Comparison of ENCODE assay signal across 14 mouse cellular contexts in the genomic region with DNA sequence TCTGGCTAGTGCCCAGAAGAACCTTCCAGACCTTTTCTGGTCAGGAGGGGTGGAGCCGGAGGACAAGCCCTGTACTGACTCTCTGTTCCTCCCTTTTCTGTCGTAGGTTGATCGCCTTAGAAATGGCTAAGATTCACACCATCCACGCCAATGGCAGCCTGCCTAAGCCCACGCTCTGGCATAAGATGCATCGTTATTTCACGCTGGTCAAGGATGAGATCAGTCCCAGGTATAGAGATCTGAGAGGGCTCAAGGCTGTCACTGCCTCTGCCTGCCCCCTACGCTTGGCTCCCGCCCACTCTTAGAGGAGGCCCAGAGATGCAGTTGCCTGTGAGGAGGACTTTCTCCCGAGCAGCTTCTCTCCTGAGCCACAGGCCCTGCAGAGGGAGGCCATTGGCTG. TPM values are rescaled to one million over a fixed set of nuclear protein-coding genes. Genes with fewer than 3 reads are reported as not detected.
A peak's percentile ranks its signal among the peaks of the same experiment; 100 is the strongest.
DNase-seq lines count a peak whose midpoint lies in the region; ATAC-seq and TF ChIP-seq lines count a peak whose summit lies in the region.
"Had no signal": no experiment of that assay in that cellular context is flagged by ENCODE, and none has a peak within 500 bp of the region (broad histone marks: within the 10 kb centered on the region; RNA-seq: fewer than 3 reads in every experiment).

No protein-coding gene starts in this region.

- no peak overlapping the region for H3K4me3 ChIP-seq in left cerebral cortex, adult 2 months
- H3K4me3 ChIP-seq: forebrain, embryonic 13.5 days; limb, embryonic 12.5 days; megakaryocyte, embryonic 14.5 days had no signal

- ATAC-seq in frontal cortex, adult (ENCODE audit: low TSS enrichment): peak; percentile 55
- ATAC-seq: forebrain, embryonic 13.5 days had no signal

- TF ChIP-seq CTCF in left cerebral cortex, adult 2 months (IDR thresholded peaks at IDR 0.05): no peak

- intact Hi-C loops in left cerebral cortex, adult 2 months (cut with DNase I): loop anchor here (5.0 to 10.0 kb wide), 3 partner anchors 131 to 324 kb away; a partner anchor contains a TSS

- no peak for DNase-seq in frontal cortex, postnatal 14 days (ENCODE audit: low spot score in 2 of 2)
- peak; percentile 72 for DNase-seq in right cerebral cortex, adult 18-20 months
- DNase-seq in right cerebral cortex, postnatal 10 days (ENCODE audit: low spot score in 2 of 2): no peak
- DNase-seq in left cerebral cortex, adult 2 months (ENCODE audit: extremely low spot score in 1 of 2, low spot score in 2 of 2): peak in 1 of 2 experiments; percentile 76
- DNase-seq in testis, postnatal 14 days (ENCODE audit: low spot score): peak; percentile 74
- DNase-seq in thymus, postnatal 36 days: no peak
- DNase-seq: heart, postnatal 36 days; kidney, adult 11 months; lung, embryonic 14.5 days had no signal

- peak overlapping the region; percentile 84 for H3K27ac ChIP-seq in left cerebral cortex, adult 2 months
- H3K27ac ChIP-seq: forebrain, embryonic 13.5 days; limb, embryonic 12.5 days had no signal

RNA-seq across cellular contexts. Expression of a gene that starts 5.3 kb away (rescaled TPM):
- 10 to 100 TPM; 12.4 to 14.6 TPM for total RNA-seq in left cerebral cortex, adult 2 months (2021)

RNA-seq across cellular contexts. Expression of a gene that starts 18.3 kb away (rescaled TPM):
- total RNA-seq in left cerebral cortex, adult 2 months (2021): not detected

RNA-seq across cellular contexts. Expression of a gene that starts 47.0 kb away (rescaled TPM):
- total RNA-seq in left cerebral cortex, adult 2 months (2021): 1 to 10 TPM in 1 of 2 experiments, not detected in 1; 1.6 TPM
- total RNA-seq: CH12.LX; heart, postnatal 36 days had no signal

RNA-seq across cellular contexts. Expression of a gene that starts 55.5 kb away (rescaled TPM):
- 1 to 10 TPM; 8.9 to 9.3 TPM for total RNA-seq in left cerebral cortex, adult 2 months (2021)

RNA-seq across cellular contexts. Expression of a gene that starts 59.0 kb away (rescaled TPM):
- under 1 TPM; 0.37 to 0.72 TPM for total RNA-seq in left cerebral cortex, adult 2 months (2021)
- total RNA-seq: CH12.LX; heart, postnatal 36 days had no signal

Comparison
In these comparisons a context has a peak if more than half of its experiments do, and no peak if none do; other contexts are left out.
1. DNase-seq: peak in right cerebral cortex, adult 18-20 months (single experiment) and testis, postnatal 14 days (single experiment); none in frontal cortex, postnatal 14 days (0 of 2), right cerebral cortex, postnatal 10 days (0 of 2) and thymus, postnatal 36 days (0 of 2).